Mouse (Mus musculus): ENCODE data around the gene Edc3. TPM values are rescaled to one million over a fixed set of nuclear protein-coding genes. Genes with fewer than 3 reads are reported as not detected.
A peak's percentile ranks its signal among the peaks of the same experiment; 100 is the strongest.

Edc3 gene
- 12.3 and 13.3 TPM in 2 replicates for polyA plus RNA-seq (2012; rRNA removed)

- peak; percentile 44 to 90 for DNase-seq (ENCODE audit: extremely low spot score in 1 of 2, low spot score in 1 of 2)
These were observed at the start of gene Edc3 for GRCm38 (mm10) chr9:57708068-57708719. Gene Edc3 (plus strand): TSS chr9:57708540.

DNA sequence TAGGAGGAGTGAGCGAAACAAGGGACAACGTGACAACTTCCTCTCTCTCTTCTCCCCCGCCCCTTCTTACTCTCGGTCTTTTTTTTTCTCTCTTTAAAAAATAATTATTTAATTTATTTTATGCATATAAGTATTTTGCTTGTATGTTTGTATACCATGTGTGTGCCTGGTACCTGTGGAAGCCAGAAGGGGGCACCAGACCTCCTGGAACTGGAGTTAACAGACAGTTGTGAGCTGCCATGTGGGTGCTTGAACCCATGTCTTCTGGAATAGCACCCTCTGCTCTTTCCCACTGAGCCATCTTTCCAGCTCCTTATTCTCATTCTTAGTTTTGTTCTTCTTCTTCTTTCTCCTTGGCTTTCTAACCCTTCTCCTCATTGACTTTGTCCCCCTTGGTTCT lies 49.4 kb upstream of the Edc3 start:
- DNase-seq (ENCODE audit: extremely low spot score in 1 of 2, low spot score in 1 of 2) = no peak

- peak in 1 of 2 experiments; percentile 89 for DNase-seq (ENCODE audit: extremely low spot score in 1 of 2, low spot score in 1 of 2)
These were observed 48.6 kb upstream of the Edc3 start for GRCm38 (mm10) chr9:57659774-57660173.

GRCm38 (mm10) chr9:57660501-57660900 lies 47.8 kb upstream of the Edc3 start:
- DNase-seq (ENCODE audit: extremely low spot score in 1 of 2, low spot score in 1 of 2) = no peak

GRCm38 (mm10) chr9:57661552-57661951 lies 46.8 kb upstream of the Edc3 start:
- DNase-seq (ENCODE audit: extremely low spot score in 1 of 2, low spot score in 1 of 2) = no peak

DNA sequence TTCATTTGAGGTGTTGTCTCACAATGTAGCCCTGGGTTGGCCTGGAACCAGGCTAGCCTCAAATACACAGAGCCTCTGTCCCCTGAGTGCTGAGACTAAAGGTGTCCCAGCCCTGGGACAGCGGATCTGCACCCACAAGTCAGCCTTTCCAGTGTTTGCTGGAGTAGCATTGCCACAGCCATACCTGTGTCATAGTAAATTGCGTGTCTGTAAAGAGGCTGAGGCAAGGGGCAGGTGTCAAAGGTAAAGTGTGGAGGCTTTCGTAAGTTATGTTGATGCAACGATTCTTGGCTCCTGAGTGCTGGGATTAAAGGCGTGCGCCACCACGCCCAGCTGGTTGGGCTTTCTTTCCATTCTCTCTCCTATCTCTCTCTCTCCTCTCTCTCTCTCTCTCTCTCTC lies 43.7 kb upstream of the Edc3 start:
- no peak for DNase-seq (ENCODE audit: extremely low spot score in 1 of 2, low spot score in 1 of 2)

DNA sequence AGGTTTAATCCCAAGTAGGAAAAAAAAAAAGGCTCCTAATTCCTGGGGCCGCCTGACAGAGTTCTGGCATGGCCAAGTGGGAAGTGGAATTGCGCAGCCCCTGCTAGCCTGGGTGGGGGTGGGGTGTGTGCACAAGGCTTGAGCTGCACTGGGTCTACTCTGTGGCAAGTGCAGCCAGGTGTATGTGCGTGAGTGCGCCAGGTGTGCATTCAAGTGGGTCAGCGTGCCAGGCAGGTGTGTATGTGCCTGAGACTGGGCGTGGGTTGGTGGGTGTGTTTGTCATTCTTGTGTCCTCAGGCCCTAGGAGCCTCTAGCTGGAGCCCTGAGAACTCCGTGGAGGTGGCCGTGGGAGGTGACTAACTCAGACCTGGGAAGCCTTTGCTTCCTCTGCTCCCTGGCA lies 41.8 kb upstream of the Edc3 start:
- DNase-seq (ENCODE audit: extremely low spot score in 1 of 2, low spot score in 1 of 2) = no peak

GRCm38 (mm10) chr9:57667136-57667535 lies 41.2 kb upstream of the Edc3 start:
- no peak for DNase-seq (ENCODE audit: extremely low spot score in 1 of 2, low spot score in 1 of 2)

DNA sequence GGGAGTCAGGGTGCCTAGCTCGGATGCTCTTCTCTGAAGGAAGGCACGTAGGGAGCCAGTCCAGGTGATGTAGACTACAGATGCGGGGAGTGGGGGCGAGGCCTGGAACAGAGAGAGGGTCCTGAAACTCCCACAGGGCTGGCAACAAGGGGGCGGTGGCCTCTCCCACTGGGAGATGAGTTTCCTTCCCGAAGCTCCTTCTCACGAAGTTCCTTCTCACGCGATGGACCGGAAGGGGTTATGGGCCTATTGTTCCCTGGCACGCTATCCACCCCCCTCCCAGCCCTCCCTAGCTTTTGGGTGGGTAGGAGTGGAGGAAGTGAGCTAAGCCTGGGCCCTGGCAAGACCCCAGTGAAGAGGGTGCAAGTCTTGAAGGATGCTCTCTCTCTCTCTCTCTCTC lies 40.5 kb upstream of the Edc3 start:
- DNase-seq (ENCODE audit: extremely low spot score in 1 of 2, low spot score in 1 of 2) = no peak

DNA sequence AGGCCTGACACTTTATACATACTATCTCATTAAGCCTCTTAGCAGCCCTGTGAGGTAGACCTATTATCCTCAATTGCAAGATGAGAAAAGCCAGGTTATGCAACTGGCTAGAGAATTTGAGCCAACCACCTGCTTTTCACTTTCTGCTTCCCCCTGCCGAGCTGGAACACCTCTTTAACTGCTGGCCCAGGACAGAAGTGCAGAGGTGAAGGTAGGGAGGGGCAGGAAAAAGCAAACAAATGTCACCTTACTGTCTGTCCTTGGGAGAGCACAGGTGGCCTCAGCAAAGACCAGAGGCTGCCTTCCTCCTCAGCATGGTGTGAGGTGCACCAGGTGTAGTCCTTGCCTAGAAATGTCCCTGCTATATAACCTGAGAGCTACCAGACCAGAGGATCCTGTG lies 40.1 kb upstream of the Edc3 start:
- no peak for DNase-seq (ENCODE audit: extremely low spot score in 1 of 2, low spot score in 1 of 2)

DNA sequence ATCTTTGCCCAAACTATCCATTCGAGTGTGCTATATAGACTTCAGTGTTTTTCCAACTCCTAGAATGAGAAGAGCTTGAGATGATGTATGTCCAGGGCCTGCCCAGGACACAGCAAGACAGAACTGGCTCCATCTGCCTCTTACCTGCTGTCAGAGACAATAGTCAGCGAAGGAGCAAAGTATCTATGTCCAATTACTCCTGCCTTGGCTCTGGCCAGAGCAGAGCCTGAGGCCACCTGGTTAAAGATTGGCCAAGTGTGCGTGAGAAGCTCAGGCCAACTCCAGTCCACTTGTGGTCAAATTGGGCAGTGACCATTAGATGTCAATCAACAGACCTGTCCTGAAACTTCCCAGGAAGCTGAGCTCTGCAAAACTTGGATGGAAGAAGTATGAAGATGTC lies 38.8 kb upstream of the Edc3 start:
- DNase-seq (ENCODE audit: extremely low spot score in 1 of 2, low spot score in 1 of 2) = no peak

DNA sequence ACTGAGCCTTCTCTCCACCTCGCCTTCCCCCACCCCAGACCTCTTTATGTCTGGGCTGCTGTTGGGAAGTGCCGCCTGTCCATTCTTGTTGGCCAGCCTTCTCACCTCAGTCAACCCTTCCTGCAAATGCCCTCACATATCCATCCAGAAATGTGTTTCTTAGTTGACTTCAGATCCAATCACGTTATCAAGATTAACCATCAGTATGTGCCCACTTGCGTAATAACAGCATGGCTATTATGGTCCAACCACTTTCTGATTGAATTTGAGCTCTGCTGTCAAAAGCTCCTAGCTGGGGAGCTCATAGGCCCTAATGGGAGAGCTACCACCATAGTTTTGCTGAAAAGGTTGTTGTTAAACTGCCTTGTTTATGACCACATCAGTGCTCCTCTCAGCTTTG lies 37.3 kb upstream of the Edc3 start:
- DNase-seq (ENCODE audit: extremely low spot score in 1 of 2, low spot score in 1 of 2) = no peak

DNA sequence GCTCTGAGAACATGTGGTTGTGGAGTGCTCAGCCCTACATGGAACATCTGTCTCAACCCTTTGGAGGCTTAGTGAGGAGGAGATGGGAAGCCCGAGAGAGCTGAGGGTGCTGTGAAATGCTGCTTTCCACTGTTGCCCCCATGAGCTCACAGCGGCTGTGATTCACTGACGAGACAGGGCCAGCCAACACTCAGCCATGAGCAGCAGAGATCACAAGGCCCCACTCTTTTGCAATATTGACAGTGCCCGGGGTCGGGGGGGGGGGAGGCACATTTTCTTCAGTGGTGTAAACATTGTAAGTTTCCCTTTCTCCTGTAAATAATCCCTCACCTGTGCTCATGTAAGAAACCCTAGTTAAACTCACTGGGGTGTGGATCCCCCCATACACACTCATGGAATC lies 36.8 kb upstream of the Edc3 start:
- no peak for DNase-seq (ENCODE audit: extremely low spot score in 1 of 2, low spot score in 1 of 2)

GRCm38 (mm10) chr9:57681411-57681810 lies 26.9 kb upstream of the Edc3 start:
- no peak for DNase-seq (ENCODE audit: extremely low spot score in 1 of 2, low spot score in 1 of 2)

DNA sequence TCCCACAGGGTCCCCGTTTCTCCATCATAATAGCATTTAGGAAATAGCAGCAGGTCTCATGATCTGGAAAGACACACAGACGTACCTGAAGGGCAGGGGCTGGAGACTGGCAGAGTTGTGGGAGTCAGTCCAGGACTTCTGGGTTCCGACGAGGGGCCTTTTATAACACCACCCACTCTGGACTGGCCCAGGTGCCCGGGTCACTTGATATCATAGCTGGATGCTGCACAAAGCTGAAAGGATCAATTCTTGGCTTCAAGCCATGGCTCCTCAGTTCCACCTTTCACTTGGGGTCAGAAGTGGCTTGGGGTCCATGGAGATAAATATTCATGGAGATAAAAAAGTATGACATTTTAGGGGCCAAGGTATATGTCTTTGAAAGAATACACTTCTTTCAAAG lies 24.8 kb upstream of the Edc3 start, which contains the start of gene Cyp1a2:
Gene Cyp1a2, minus strand, starts transcription at position 184 of the 400 bp plus-strand sequence.
- DNase-seq (ENCODE audit: extremely low spot score in 1 of 2, low spot score in 1 of 2) = no peak

DNA sequence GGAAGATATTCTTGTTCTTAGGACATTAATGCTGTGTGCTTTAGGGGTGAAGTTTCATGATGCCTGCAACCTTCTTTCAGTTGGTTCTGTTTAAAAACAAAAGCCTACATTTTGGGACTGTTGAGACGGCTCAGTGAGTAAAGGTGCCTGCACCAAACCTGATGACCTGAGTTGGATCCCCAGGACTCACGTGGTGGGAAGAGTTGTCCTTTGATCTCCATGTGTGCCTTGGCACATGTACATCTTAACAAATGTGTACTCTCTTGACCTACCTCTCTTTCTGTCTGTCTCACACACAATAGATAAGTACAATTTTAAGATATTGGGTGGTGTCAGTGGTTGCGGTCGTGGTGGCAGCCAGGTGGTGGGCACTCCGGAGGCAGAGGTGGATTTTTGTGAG lies 22.3 kb upstream of the Edc3 start:
- no peak for DNase-seq (ENCODE audit: extremely low spot score in 1 of 2, low spot score in 1 of 2)

- no peak for DNase-seq (ENCODE audit: extremely low spot score in 1 of 2, low spot score in 1 of 2)
These were observed 20.6 kb upstream of the Edc3 start, which contains the start of gene Cyp1a1 for GRCm38 (mm10) chr9:57687751-57688150. Gene Cyp1a1 (plus strand): TSS chr9:57687928.

GRCm38 (mm10) chr9:57688158-57688557 lies 20.2 kb upstream of the Edc3 start:
- DNase-seq (ENCODE audit: extremely low spot score in 1 of 2, low spot score in 1 of 2) = no peak

DNA sequence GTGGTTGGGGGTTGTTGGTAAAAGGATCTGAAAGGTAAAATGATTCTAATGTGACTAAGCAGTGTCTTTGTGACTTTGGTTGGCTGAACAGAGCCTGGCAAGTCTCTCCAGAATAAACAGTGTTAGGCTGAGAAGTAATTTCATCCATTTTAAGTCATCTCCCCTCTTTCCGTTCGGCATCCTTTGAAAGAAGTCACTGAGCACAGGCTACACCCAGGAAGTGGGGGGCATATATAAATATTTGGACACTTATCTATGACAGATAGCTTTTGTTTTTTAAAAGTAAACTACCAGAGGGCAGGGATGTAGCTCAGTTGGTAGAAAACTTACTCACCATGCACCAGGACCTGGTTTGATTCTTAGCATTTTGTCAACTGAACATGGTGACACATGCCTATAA lies 19.7 kb upstream of the Edc3 start:
- DNase-seq (ENCODE audit: extremely low spot score in 1 of 2, low spot score in 1 of 2) = no peak

- DNase-seq (ENCODE audit: extremely low spot score in 1 of 2, low spot score in 1 of 2) = no peak
These were observed 14.2 kb upstream of the Edc3 start for GRCm38 (mm10) chr9:57694108-57694507.

DNA sequence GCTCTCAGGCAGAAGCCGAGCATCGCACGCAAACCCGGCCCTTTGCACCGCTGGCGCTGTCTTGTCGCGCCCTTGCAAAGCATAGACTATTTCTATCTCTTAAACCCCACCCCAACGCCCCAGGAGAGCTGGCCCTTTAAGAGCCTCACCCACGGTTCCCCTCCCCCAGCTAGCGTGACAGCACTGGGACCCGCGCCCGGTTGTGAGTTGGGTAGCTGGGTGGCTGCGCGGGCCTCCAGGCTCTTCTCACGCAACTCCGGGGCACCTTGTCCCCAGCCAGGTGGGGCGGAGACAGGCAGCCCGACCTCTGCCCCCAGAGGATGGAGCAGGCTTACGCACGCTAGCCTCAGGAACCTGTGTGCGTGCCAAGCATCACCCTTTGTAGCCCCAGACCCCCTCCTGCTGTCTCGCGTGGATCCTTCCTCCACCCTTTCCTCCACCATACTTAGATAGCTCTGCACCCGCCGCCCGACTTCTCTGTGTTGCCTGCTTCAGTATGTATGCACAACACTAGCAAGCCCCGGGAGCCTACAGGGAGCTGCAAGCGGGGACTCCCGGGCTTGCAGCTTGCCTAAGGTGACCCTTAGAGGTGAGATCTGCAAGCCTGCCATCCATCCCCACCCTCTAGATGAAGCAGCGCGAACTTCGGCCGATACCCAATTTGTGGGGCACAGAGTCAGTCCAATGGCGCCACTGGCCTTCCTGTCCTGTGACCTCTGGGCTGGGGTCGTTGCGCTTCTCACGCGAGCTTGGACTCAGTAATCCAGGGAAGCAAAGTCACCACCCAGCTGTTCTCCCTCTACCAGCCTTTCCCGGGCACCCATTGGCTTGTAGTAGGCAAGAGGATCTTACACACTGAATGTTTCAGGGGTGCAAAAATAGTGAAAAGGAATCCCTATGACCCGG lies 11.7 kb upstream of the Edc3 start:
- peak; percentile 7 to 80 for DNase-seq (ENCODE audit: extremely low spot score in 1 of 2, low spot score in 1 of 2)

DNA sequence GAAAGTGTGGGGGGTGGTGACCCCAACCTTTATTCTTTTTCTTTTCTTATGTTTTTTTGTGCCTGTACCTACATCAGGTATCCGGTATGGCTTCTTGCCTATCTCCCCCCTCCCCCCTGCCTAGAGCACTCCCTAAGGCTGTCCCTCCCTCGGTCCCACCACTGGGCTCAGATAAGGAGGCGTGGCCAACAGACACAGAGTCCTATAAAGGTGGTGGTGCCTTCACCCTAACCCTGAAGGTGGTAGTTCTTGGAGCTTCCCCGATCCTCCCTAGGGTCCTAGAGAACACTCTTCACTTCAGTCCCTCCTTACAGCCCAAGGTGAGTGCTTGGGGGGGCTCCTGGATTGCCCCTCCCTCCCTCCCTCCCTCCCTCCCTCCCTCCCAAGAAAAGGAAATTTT lies 11.0 kb upstream of the Edc3 start:
- DNase-seq (ENCODE audit: extremely low spot score in 1 of 2, low spot score in 1 of 2) = no peak

Measured in frontal cortex, adult 2 months (tissue).